Mouse (Mus musculus): ENCODE data around the gene Srl. TPM values are rescaled to one million over a fixed set of nuclear protein-coding genes. Genes with fewer than 3 reads are reported as not detected.
A peak's percentile ranks its signal among the peaks of the same experiment; 100 is the strongest.

Gene Srl
- polyA plus RNA-seq, 1 experiment from 2014 or later: 36.9 TPM

DNA sequence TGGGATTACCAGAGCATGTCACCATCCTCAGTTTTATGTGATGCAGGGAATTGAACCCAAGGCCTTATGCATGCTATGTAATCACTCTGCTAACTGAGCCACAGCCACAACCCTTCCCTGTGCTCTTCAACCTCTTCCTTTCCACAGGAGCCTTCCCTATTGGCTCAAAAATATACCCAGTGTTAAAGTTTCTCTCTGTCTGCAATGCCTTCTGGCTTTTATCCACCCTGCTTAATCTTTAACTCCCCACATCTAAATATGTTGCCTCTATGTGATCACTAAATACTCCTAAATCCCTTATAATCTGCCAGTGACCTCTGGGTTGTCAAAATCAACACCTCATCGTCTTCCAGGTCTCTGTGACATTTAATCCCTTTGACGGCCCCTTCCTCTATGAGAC lies 23.7 kb downstream of the Srl start:
- peaks cover 23% of the 10 kb centered on the region for H3K4me1 ChIP-seq (replicated peaks)
- WGBS: 64% methylated on average over 2 of the region's 2 CpGs
- H3K4me3 ChIP-seq (replicated peaks): no peak overlapping the region
- no peaks in the 10 kb centered on the region for H3K9me3 ChIP-seq
- ATAC-seq (ENCODE audit: insufficient number of reproducible peaks, insufficient read depth, low FRiP score, low TSS enrichment, low read depth): no peak
- no peak overlapping the region for H3K4me2 ChIP-seq
- no peaks in the 10 kb centered on the region for H3K36me3 ChIP-seq
- no peak overlapping the region for H3K27ac ChIP-seq
- H3K9ac ChIP-seq (replicated peaks): no peak overlapping the region
- no peaks in the 10 kb centered on the region for H3K27me3 ChIP-seq

DNA sequence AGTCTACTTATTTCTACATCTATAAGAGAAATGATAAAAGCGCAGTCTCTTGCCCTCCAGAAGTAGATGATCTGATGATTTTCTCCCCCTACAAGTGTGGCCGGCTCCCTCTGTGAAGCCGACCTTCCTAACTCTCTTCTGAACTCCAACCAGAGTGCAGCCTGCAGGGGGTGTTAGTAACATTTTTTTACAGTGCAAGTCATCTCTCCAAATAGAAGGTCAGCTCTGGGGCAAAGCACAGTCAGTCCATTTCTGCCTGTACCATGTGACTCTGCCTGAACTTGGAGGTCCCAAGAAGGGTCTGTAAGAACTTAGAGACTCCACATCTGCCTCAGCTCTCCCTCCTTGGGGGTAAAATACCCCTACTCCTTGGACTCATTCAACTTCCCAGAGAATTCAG lies 27.2 kb downstream of the Srl start:
- Histone ChIP-seq H3K4me1 (replicated peaks) (no peaks in the 10 kb centered on the region; the same call in 1 of the 2 replicates), H3K4me3 (replicated peaks) (no peak overlapping the region), H3K9ac (replicated peaks) (no peak overlapping the region), H3K36me3 (no peaks in the 10 kb centered on the region), H3K9me3 (no peaks in the 10 kb centered on the region), H3K27ac (no peak overlapping the region), H3K27me3 (no peaks in the 10 kb centered on the region), H3K4me2 (no peak overlapping the region)
- ATAC-seq (ENCODE audit: insufficient number of reproducible peaks, insufficient read depth, low FRiP score, low TSS enrichment, low read depth): no peak
- 82% methylated on average over 3 of the region's 3 CpGs for WGBS

DNA sequence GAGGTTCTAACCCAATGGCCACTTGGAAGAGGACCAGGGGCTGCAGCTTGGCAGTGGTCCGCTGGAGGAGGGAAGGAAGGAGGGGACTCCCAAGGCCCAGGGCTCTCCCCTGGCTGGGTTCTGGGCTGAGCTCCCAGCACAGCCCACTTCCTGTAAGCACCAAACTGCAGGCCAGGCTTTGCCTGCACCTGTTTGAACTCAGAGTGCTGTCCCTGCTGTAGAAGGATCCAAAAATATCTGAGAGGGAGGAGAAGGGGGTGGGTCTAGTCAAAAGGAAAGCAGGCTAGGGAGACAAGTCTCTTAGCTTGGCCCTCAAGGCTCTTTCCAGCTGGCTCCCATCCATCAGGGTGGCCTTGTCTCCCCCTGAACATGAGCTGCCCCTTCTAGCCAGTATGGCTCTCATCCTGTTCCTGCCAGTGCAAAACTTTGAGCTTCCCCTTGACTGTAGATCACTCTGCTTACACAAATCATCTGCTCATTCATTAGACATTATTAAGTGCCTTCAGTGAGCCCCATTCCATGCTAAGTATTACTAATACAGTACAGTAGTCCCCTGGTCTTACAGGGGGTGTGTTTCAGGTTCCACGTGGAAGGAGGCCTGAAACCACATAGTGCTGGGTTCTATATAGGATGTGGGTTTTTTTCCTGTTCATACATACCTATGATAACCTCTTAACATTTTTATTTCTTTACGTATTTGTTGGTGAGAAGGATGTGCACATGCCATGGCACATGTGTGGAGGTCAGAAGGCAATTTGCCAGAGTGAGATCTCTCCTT lies 28.8 kb downstream of the Srl start:
- H3K4me3 ChIP-seq (replicated peaks): no peak overlapping the region
- no peaks in the 10 kb centered on the region for H3K9me3 ChIP-seq
- no peak overlapping the region for H3K4me2 ChIP-seq
- 73% methylated on average over 3 of the region's 3 CpGs for WGBS
- H3K36me3 ChIP-seq: no peaks in the 10 kb centered on the region
- H3K4me1 ChIP-seq (replicated peaks): no peaks in the 10 kb centered on the region; the same call in 1 of the 2 replicates
- H3K27me3 ChIP-seq: no peaks in the 10 kb centered on the region
- peak; percentile 68; the same call in 1 of the 2 replicates for ATAC-seq (ENCODE audit: insufficient number of reproducible peaks, insufficient read depth, low FRiP score, low TSS enrichment, low read depth)
- H3K9ac ChIP-seq (replicated peaks): no peak overlapping the region
- no peak overlapping the region for H3K27ac ChIP-seq

DNA sequence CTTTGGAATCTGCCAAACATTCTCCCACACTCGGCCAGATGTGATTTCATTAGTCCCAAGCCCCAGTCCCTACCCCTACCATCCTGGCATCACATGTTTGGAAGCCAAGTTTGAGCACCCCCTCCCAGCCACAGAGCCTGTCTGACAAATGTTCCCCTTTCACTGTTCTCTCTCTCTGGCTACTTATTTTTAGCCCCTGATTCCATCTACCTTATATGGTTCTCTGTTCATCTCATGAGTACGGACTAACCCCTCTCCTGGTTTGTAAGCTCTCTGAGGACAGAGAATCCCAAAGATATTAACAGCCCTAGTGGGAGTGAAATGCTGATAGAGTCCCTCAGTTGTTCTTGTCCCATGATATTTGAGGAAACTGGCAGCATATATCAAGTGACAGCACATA lies 30.2 kb downstream of the Srl start:
- Histone ChIP-seq H3K9me3 (no peaks in the 10 kb centered on the region), H3K4me2 (no peak overlapping the region), H3K27ac (no peak overlapping the region), H3K27me3 (no peaks in the 10 kb centered on the region), H3K9ac (replicated peaks) (no peak overlapping the region), H3K4me1 (replicated peaks) (no peaks in the 10 kb centered on the region; the same call in 1 of the 2 replicates), H3K36me3 (no peaks in the 10 kb centered on the region), H3K4me3 (replicated peaks) (no peak overlapping the region)
- ATAC-seq (ENCODE audit: insufficient number of reproducible peaks, insufficient read depth, low FRiP score, low TSS enrichment, low read depth): no peak
- WGBS: 81% methylated on average over 2 of the region's 2 CpGs

DNA sequence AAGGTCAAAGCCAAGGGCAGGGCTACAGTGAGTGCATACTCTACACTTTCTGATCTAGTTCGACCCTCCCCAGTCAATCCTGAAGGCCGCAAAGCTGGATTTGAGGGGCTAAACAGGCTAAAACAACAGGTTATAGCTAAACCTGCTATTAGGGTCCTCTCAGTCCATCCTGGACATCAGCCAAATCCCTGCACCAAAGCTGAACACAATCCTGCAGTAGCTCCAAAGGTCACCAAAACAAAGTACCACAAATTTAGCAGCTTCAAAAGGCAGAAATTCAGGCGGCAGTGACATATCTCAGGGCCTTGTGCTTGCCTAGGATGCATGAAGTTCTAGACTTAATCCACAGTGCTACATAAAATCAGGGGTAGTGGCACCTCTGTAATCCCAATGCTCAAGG lies 35.4 kb downstream of the Srl start:
- WGBS: 78% methylated on average over 3 of the region's 3 CpGs
- Histone ChIP-seq H3K4me1 (replicated peaks) (no peaks in the 10 kb centered on the region; the same call in 1 of the 2 replicates), H3K36me3 (no peaks in the 10 kb centered on the region), H3K9ac (replicated peaks) (no peak overlapping the region), H3K4me3 (replicated peaks) (no peak overlapping the region), H3K27me3 (no peaks in the 10 kb centered on the region), H3K27ac (no peak overlapping the region), H3K9me3 (no peaks in the 10 kb centered on the region), H3K4me2 (no peak overlapping the region)
- no peak for ATAC-seq (ENCODE audit: insufficient number of reproducible peaks, insufficient read depth, low FRiP score, low TSS enrichment, low read depth)

DNA sequence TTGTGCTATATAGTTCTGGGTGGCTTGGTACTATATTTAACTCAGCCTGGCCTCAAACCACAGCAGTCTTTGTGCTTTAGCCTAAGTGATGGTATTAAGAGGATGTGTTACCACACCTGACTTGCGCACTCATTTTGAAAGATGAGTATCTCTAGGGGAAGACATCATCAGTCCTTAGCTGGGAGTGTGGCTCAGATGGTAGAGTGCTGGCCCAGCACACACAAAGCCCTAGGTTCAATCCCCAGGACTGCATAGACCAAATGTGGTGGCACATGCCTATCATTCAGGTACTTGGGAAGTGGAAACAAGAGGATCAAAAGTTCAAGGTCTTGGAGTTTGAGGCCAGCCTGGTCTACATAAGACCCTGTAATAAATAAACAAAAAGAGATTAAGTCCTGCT lies 38.1 kb downstream of the Srl start:
- Histone ChIP-seq H3K4me2 (no peak overlapping the region), H3K4me1 (replicated peaks) (no peaks in the 10 kb centered on the region; the same call in 1 of the 2 replicates), H3K27me3 (no peaks in the 10 kb centered on the region), H3K27ac (no peak overlapping the region), H3K4me3 (replicated peaks) (no peak overlapping the region), H3K9ac (replicated peaks) (no peak overlapping the region), H3K36me3 (no peaks in the 10 kb centered on the region), H3K9me3 (no peaks in the 10 kb centered on the region)
- WGBS: 93% methylated on average over 1 of the region's 1 CpGs
- ATAC-seq (ENCODE audit: insufficient number of reproducible peaks, insufficient read depth, low FRiP score, low TSS enrichment, low read depth): no peak

DNA sequence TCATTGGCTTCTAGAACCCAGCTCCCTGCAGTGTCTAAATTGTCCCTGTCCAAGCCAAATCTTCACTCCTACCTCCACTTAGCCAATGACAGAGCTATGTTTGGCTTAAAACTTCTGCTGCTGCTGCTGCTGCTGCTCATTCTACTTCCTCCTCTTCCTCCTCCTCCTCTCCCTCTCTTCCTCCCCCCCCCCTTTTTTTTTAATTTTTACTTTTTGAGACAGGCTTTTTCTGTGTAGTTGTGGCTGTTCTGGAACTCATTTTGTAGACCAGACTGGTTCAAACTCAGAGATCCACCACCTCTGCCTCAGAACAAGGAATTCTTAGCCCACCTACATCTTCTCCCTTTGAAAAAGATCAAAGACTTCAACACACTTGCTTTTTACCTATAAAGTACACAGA lies 39.0 kb downstream of the Srl start:
- no peaks in the 10 kb centered on the region for H3K27me3 ChIP-seq
- peaks cover 2% of the 10 kb centered on the region; the same call in 1 of the 2 replicates for H3K4me1 ChIP-seq (replicated peaks)
- no peak overlapping the region for H3K4me2 ChIP-seq
- ATAC-seq (ENCODE audit: insufficient number of reproducible peaks, insufficient read depth, low FRiP score, low TSS enrichment, low read depth): no peak
- H3K4me3 ChIP-seq (replicated peaks): no peak overlapping the region
- H3K27ac ChIP-seq: no peak overlapping the region
- H3K9ac ChIP-seq (replicated peaks): no peak overlapping the region
- no peaks in the 10 kb centered on the region for H3K9me3 ChIP-seq
- no peaks in the 10 kb centered on the region for H3K36me3 ChIP-seq

DNA sequence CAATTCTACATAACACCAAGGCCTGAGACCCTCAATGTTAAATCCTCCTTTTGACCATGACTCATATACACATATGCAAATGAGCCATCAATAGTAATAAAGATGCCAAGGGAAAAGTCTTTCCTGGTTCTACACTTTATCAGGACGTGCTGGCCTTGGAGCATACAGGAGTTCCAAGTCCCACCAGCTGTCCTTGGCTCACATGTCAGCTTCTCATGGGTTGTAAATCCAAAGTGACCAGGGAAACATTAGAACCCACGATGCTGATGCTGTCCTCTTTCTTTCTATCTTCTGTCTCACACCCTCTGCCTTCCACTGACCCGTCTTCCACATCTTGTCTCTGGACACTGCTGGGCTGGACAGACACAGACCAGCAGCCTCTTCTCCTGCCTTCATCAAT lies 39.9 kb downstream of the Srl start:
- Histone ChIP-seq H3K4me3 (replicated peaks) (no peak overlapping the region), H3K9ac (replicated peaks) (no peak overlapping the region), H3K9me3 (no peaks in the 10 kb centered on the region), H3K4me1 (replicated peaks) (peaks cover 2% of the 10 kb centered on the region; the same call in 1 of the 2 replicates), H3K36me3 (no peaks in the 10 kb centered on the region), H3K27ac (no peak overlapping the region), H3K4me2 (no peak overlapping the region), H3K27me3 (no peaks in the 10 kb centered on the region)
- WGBS: 81% methylated on average over 3 of the region's 3 CpGs
- no peak for ATAC-seq (ENCODE audit: insufficient number of reproducible peaks, insufficient read depth, low FRiP score, low TSS enrichment, low read depth)

DNA sequence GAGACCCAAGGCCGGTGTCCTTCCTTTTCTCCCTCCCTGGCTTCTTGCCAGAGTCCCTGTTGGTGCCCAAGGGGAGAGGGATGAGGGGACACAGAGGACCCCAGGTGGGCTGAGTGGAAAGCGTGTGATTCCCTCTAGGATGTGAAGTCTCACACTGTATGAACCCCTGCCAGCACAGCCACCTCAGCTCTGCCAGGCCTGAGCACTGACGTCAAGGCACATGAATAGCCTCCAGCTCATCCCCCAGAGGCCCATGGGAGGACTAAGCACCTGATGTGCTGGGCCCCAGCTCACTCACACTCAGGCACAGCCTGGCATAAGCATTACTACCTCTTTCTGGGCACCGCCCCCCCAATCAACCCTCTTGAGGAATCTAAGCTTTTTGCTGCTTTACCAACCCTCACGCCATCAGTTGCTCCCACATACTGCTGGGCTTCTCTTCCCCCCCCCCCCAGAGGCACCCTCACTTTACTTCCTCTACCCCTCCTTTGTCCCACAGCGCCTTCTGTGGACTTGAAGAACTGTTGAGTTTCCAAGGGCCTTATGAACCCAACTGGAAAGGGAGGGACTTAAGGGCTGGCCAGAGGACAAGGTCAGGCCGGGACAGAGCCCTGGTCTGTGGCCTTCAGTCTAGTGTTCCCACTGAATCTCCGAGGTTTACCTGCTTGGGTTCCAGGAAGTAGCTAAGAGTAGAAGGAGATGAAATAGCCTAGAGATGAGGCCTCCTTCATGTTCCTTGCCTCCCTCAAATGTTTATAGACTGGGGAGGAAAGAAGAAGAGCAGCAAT lies 40.8 kb downstream of the Srl start:
- Histone ChIP-seq H3K36me3 (no peaks in the 10 kb centered on the region), H3K27ac (no peak overlapping the region), H3K4me3 (replicated peaks) (no peak overlapping the region), H3K9ac (replicated peaks) (no peak overlapping the region), H3K27me3 (no peaks in the 10 kb centered on the region), H3K4me1 (replicated peaks) (peaks cover 2% of the 10 kb centered on the region; the same call in 1 of the 2 replicates), H3K9me3 (no peaks in the 10 kb centered on the region), H3K4me2 (no peak overlapping the region)
- 82% methylated on average over 8 of the region's 8 CpGs for WGBS
- ATAC-seq (ENCODE audit: insufficient number of reproducible peaks, insufficient read depth, low FRiP score, low TSS enrichment, low read depth): no peak

DNA sequence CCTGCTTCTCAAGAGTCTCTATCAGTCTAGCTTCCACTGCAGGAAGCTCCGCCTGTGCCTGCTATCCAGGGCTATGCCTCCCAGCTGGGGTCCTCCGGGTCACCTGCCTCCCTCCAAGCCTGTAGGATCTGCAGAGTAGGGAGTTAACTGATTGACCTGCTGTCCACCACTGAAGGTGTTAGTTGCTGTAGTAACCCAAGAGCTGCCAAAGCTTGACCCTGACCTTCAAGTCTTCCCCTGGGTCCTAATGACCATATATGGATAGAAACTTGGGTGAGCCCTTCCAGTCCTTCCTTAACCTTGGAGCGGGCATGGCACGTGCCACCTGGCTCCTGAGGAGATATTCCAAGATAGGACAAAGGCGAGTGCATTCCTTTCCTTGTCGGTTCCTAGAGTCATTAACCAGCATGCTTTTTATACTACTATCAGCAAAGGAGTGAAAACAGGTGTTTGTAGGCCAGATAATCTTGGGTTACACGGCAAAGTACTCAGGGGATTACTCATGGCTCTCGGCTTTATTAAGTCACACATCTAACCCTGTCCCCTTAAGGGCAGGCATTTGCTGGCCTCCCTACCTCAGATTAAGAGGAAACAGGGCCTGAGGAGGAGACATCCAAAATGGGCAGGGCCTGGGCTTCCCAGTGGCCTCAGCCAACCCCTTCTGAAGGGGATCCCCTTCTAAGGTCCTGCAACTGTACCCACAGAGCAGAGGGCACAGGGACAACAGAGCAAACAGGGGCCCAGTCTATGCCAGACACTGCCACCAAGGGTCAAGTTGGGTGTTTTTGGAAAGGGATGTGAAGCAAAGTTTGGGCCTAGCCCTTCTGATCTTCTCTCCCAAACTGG lies 43.6 kb downstream of the Srl start:
- ATAC-seq (ENCODE audit: insufficient number of reproducible peaks, insufficient read depth, low FRiP score, low TSS enrichment, low read depth): no peak
- Histone ChIP-seq H3K4me1 (replicated peaks) (0 out of 2 replicates have a peak, but pooled peaks cover 2% of the 10 kb centered on the region), H3K27me3 (no peaks in the 10 kb centered on the region), H3K4me3 (replicated peaks) (no peak overlapping the region), H3K27ac (no peak overlapping the region), H3K9ac (replicated peaks) (no peak overlapping the region), H3K36me3 (no peaks in the 10 kb centered on the region), H3K4me2 (no peak overlapping the region), H3K9me3 (no peaks in the 10 kb centered on the region)
- WGBS: 66% methylated on average over 8 of the region's 8 CpGs

DNA sequence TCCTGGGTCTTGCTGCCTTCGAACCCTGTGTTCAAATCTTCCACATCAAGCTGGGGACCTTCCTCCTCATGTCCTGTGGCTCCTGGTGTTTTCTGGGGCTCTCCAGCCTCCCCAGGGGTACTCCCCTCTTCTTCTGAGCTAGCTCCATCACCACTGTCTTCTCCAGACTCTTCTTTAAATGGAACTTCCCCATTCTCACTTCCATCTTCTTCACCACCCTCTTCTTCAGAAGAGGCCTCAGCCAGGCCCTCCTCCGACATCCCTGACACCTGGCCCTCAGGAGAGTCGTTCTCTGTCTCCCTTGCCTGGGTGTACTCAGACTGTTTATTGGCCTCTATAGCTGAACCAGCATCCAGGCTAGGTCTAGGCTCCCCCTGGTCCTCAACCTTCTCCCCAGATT lies 45.1 kb downstream of the Srl start:
- H3K9me3 ChIP-seq: no peaks in the 10 kb centered on the region
- no peak overlapping the region for H3K9ac ChIP-seq (replicated peaks)
- no peaks in the 10 kb centered on the region for H3K27me3 ChIP-seq
- no peak overlapping the region for H3K27ac ChIP-seq
- no peak overlapping the region for H3K4me2 ChIP-seq
- H3K36me3 ChIP-seq: peaks cover 10% of the 10 kb centered on the region; the same call in 1 of the 2 replicates
- no peak for ATAC-seq (ENCODE audit: insufficient number of reproducible peaks, insufficient read depth, low FRiP score, low TSS enrichment, low read depth)
- H3K4me3 ChIP-seq (replicated peaks): no peak overlapping the region
- 0 out of 2 replicates have a peak, but pooled peaks cover 2% of the 10 kb centered on the region for H3K4me1 ChIP-seq (replicated peaks)
- WGBS: 79% methylated on average over 3 of the region's 3 CpGs
